ENCODE assay signal across 8 mouse cellular contexts in the genomic region with DNA sequence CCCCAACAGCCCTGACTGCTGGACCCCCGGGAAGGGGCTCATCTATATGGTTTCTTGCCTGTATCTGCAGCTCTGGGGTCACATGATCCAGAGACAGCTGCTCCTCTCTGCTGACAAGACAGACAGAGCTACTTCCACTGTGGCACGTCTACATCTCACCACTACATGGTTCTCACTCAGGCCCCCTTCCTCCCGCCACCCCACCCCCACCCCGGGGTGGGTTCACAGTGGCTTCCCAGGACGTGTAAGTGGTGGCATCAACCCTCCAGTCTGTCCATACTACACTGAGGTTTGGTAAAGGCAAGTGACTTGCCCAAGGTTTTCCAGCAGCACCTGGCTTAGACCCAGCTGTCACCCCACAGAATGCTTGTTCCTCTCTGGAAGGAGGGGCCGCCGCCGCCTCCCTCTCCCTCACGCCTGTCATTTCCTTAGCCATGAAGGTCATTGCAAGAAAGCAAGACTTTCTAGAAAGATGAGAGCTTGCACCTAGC. TPM values are rescaled to one million over a fixed set of nuclear protein-coding genes. Genes with fewer than 3 reads are reported as not detected.
DNase-seq lines count a peak whose midpoint lies in the region; ATAC-seq and TF ChIP-seq lines count a peak whose summit lies in the region.

No protein-coding gene starts in this region.

- H3K27ac ChIP-seq in left cerebral cortex, adult 2 months: peak overlapping the region; percentile 99
- H3K27ac ChIP-seq in hindbrain, embryonic 15.5 days (replicated peaks): peak overlapping the region; percentile 96
- peak overlapping the region; percentile 98 for H3K27ac ChIP-seq in neural tube, embryonic 15.5 days (replicated peaks)

- no peak for DNase-seq in left cerebral cortex, adult 2 months (ENCODE audit: extremely low spot score in 1 of 2, low spot score in 2 of 2)
- no peak for DNase-seq in left cerebral cortex, postnatal 4 days
- DNase-seq in cerebellum, postnatal 25 days: peak; percentile 72 to 78
- no peak for DNase-seq in frontal cortex, adult 2 months (ENCODE audit: extremely low spot score in 1 of 2, low spot score in 1 of 2)
- no peak for DNase-seq in left cerebral cortex, adult 11 months (ENCODE audit: low spot score)
- DNase-seq in urinary bladder, postnatal 14 days (ENCODE audit: low spot score): no peak

- TF ChIP-seq CTCF in left cerebral cortex, adult 2 months (IDR thresholded peaks at IDR 0.05): no peak

- no peak; the same call in 1 of the 2 replicates for ATAC-seq in hindbrain, embryonic 15.5 days (ENCODE audit: low FRiP score, low read depth)
- peak; percentile 10; the same call in 1 of the 2 replicates for ATAC-seq in neural tube, embryonic 15.5 days (ENCODE audit: low FRiP score)

- WGBS in hindbrain, embryonic 15.5 days: 46% methylated on average over 9 of the region's 9 CpGs
- 44% methylated on average over 9 of the region's 9 CpGs for WGBS in neural tube, embryonic 15.5 days

- peaks cover 35% of the 10 kb centered on the region for H3K4me1 ChIP-seq in hindbrain, embryonic 15.5 days (replicated peaks)
- H3K4me1 ChIP-seq in neural tube, embryonic 15.5 days: peaks cover 39% of the 10 kb centered on the region

- intact Hi-C loops in left cerebral cortex, adult 2 months (cut with DNase I): no loop called here
- intact Hi-C loops in left cerebral cortex, postnatal 4 days (cut with DNase I): no loop called here

- H3K9me3 ChIP-seq in hindbrain, embryonic 15.5 days: no peaks in the 10 kb centered on the region
- H3K9me3 ChIP-seq in neural tube, embryonic 15.5 days (replicated peaks): no peaks in the 10 kb centered on the region

- H3K27me3 ChIP-seq in hindbrain, embryonic 15.5 days: no peaks in the 10 kb centered on the region
- no peaks in the 10 kb centered on the region for H3K27me3 ChIP-seq in neural tube, embryonic 15.5 days (replicated peaks)

- H3K4me2 ChIP-seq in hindbrain, embryonic 15.5 days: peak overlapping the region; percentile 75
- H3K4me2 ChIP-seq in neural tube, embryonic 15.5 days: peak overlapping the region; percentile 79

- peak overlapping the region; percentile 90 for H3K9ac ChIP-seq in hindbrain, embryonic 15.5 days
- H3K9ac ChIP-seq in neural tube, embryonic 15.5 days (replicated peaks): peak overlapping the region; percentile 91

- peak overlapping the region; percentile 92 for H3K4me3 ChIP-seq in left cerebral cortex, adult 2 months
- peak overlapping the region; percentile 74 for H3K4me3 ChIP-seq in hindbrain, embryonic 15.5 days
- H3K4me3 ChIP-seq in neural tube, embryonic 15.5 days (replicated peaks): peak overlapping the region; percentile 83

- H3K36me3 ChIP-seq in hindbrain, embryonic 15.5 days: peaks cover 8% of the 10 kb centered on the region; the same call in 1 of the 2 replicates
- peaks cover 13% of the 10 kb centered on the region; the same call in 1 of the 2 replicates for H3K36me3 ChIP-seq in neural tube, embryonic 15.5 days

RNA-seq across cellular contexts. Expression of gene Ciz1, which starts 0.6 kb away (rescaled TPM):
- 10 to 100 TPM; 89.7 to 90.1 TPM for total RNA-seq in left cerebral cortex, adult 2 months (2021)
- 100 to 1,000 TPM in 1 of 2 experiments, 10 to 100 TPM in 1; 87.7 to 101 TPM for total RNA-seq in left cerebral cortex, postnatal 4 days (2021)
- polyA plus RNA-seq in hindbrain, embryonic 15.5 days (2015; fragmentation: Nextera tagmentation; extraction: Ambion mirVana): 48.2 and 60.7 TPM in 2 replicates
- polyA plus RNA-seq in neural tube, embryonic 15.5 days (2015; fragmentation: Nextera tagmentation; extraction: Ambion mirVana): 43.8 and 44.8 TPM in 2 replicates
- 164 and 170 TPM in 2 replicates for polyA plus RNA-seq in frontal cortex, adult 2 months (2012; rRNA removed)

RNA-seq across cellular contexts. Expression of gene Dnm1, which starts 1.6 kb away (rescaled TPM):
- 1,000 to 10,000 TPM; 1,259 to 1,310 TPM for total RNA-seq in left cerebral cortex, adult 2 months (2021)
- 100 to 1,000 TPM; 241 to 308 TPM for total RNA-seq in left cerebral cortex, postnatal 4 days (2021)
- polyA plus RNA-seq in hindbrain, embryonic 15.5 days (2015; fragmentation: Nextera tagmentation; extraction: Ambion mirVana): 77.2 and 86.0 TPM in 2 replicates
- polyA plus RNA-seq in neural tube, embryonic 15.5 days (2015; fragmentation: Nextera tagmentation; extraction: Ambion mirVana): 72.4 and 86.9 TPM in 2 replicates
- 1,288 and 1,302 TPM in 2 replicates for polyA plus RNA-seq in frontal cortex, adult 2 months (2012; rRNA removed)

RNA-seq across cellular contexts. Expression of gene 1110008P14Rik, which starts 30.2 kb away (rescaled TPM):
- total RNA-seq in left cerebral cortex, adult 2 months (2021): 100 to 1,000 TPM; 341 to 349 TPM
- total RNA-seq in left cerebral cortex, postnatal 4 days (2021): 100 to 1,000 TPM; 101 to 110 TPM
- 156 and 160 TPM in 2 replicates for polyA plus RNA-seq in hindbrain, embryonic 15.5 days (2015; fragmentation: Nextera tagmentation; extraction: Ambion mirVana)
- polyA plus RNA-seq in neural tube, embryonic 15.5 days (2015; fragmentation: Nextera tagmentation; extraction: Ambion mirVana): 163 and 195 TPM in 2 replicates
- polyA plus RNA-seq in frontal cortex, adult 2 months (2012; rRNA removed): 396 and 571 TPM in 2 replicates

RNA-seq across cellular contexts. Expression of gene Lcn2, which starts 36.5 kb away (rescaled TPM):
- total RNA-seq in left cerebral cortex, adult 2 months (2021): 10 to 100 TPM in 1 of 2 experiments, under 1 TPM in 1; 0.44 to 19.4 TPM
- total RNA-seq in left cerebral cortex, postnatal 4 days (2021): 1 to 10 TPM; 1.9 TPM
- polyA plus RNA-seq in hindbrain, embryonic 15.5 days (2015; fragmentation: Nextera tagmentation; extraction: Ambion mirVana): 0.73 and 1.2 TPM in 2 replicates
- 0.95 and 1.1 TPM in 2 replicates for polyA plus RNA-seq in neural tube, embryonic 15.5 days (2015; fragmentation: Nextera tagmentation; extraction: Ambion mirVana)
- 0.18 and 0.80 TPM in 2 replicates for polyA plus RNA-seq in frontal cortex, adult 2 months (2012; rRNA removed)

RNA-seq across cellular contexts. Expression of gene Ptges2, which starts 44.2 kb away (rescaled TPM):
- 10 to 100 TPM; 47.2 to 47.8 TPM for total RNA-seq in left cerebral cortex, adult 2 months (2021)
- 10 to 100 TPM; 44.9 to 48.1 TPM for total RNA-seq in left cerebral cortex, postnatal 4 days (2021)
- polyA plus RNA-seq in hindbrain, embryonic 15.5 days (2015; fragmentation: Nextera tagmentation; extraction: Ambion mirVana): 51.0 and 57.4 TPM in 2 replicates
- polyA plus RNA-seq in neural tube, embryonic 15.5 days (2015; fragmentation: Nextera tagmentation; extraction: Ambion mirVana): 47.3 and 52.1 TPM in 2 replicates
- polyA plus RNA-seq in frontal cortex, adult 2 months (2012; rRNA removed): 53.2 and 59.4 TPM in 2 replicates

Comparison
In these comparisons a context has a peak if more than half of its experiments do, and no peak if none do; other contexts are left out.
1. DNase-seq: peak in cerebellum, postnatal 25 days (2 of 2); none in left cerebral cortex, adult 2 months (0 of 2), left cerebral cortex, postnatal 4 days (single experiment), frontal cortex, adult 2 months (0 of 2), left cerebral cortex, adult 11 months (single experiment) and urinary bladder, postnatal 14 days (single experiment).
2. RNA of gene Dnm1, which starts 1.6 kb away (polyA plus RNA-seq): 1,288 to 1,302 TPM in frontal cortex, adult 2 months; 72.4 to 86.9 TPM in neural tube, embryonic 15.5 days and 77.2 to 86.0 TPM in hindbrain, embryonic 15.5 days; every median in the first group is over 10 times any median in the second.
3. Peak in every context shown above with its lines, with median percentiles within 50 percentile points of each other: H3K27ac ChIP-seq and H3K4me3 ChIP-seq.